Mouse (Mus musculus): ENCODE data around the gene Phpt1. TPM values are rescaled to one million over a fixed set of nuclear protein-coding genes. Genes with fewer than 3 reads are reported as not detected.
A peak's percentile ranks its signal among the peaks of the same experiment; 100 is the strongest.

Gene Phpt1
- polyA plus RNA-seq, 1 experiment from 2014 or later, result 216 TPM

GRCm38 (mm10) chr2:25579737-25580460, 4.9 kb upstream of the Phpt1 start:
- no peak overlapping the region for H3K9ac ChIP-seq (ENCODE audit: low read length)

GRCm38 (mm10) chr2:25578796-25579736, 4.0 kb upstream of the Phpt1 start:
- Histone ChIP-seq H3K9me3 (replicated peaks; ENCODE audit: control insufficient read depth, low read length) (no peaks in the 10 kb centered on the region), H3K36me3 (ENCODE audit: control insufficient read depth, insufficient read depth, low read length) (peaks cover 10% of the 10 kb centered on the region), H3K27ac (ENCODE audit: low read depth, low read length) (no peak overlapping the region), H3K9ac (ENCODE audit: low read length) (no peak overlapping the region), H3K4me1 (ENCODE audit: control insufficient read depth, insufficient read depth, low read length) (peaks cover 17% of the 10 kb centered on the region), H3K4me3 (ENCODE audit: low read depth, low read length) (peak overlapping the region; percentile 16; the same call in 1 of the 2 replicates), H3K4me2 (ENCODE audit: low read length) (peak overlapping the region; percentile 14; the same call in 1 of the 2 replicates), H3K27me3 (replicated peaks; ENCODE audit: control insufficient read depth, insufficient read depth, low read length) (peaks cover 52% of the 10 kb centered on the region)
- ATAC-seq (no peak), DNase-seq (ENCODE audit: low spot score) (no peak)
- WGBS, result 5% methylated on average over 75 of the region's 77 CpGs

More at GRCm38 (mm10) chr2:25579737-25580460, 4.9 kb upstream of the Phpt1 start:
- H3K27me3 ChIP-seq (replicated peaks; ENCODE audit: control insufficient read depth, insufficient read depth, low read length), result peaks cover 52% of the 10 kb centered on the region
- DNase-seq (ENCODE audit: low spot score), result peak; percentile 61
- ATAC-seq, result no peak
- H3K4me1 ChIP-seq (ENCODE audit: control insufficient read depth, insufficient read depth, low read length), result peaks cover 16% of the 10 kb centered on the region
- no peaks in the 10 kb centered on the region for H3K9me3 ChIP-seq (replicated peaks; ENCODE audit: control insufficient read depth, low read length)
- peaks cover 18% of the 10 kb centered on the region for H3K36me3 ChIP-seq (ENCODE audit: control insufficient read depth, insufficient read depth, low read length)
- no peak overlapping the region for H3K27ac ChIP-seq (ENCODE audit: low read depth, low read length)
- 0 out of 2 replicates have a peak overlapping the region, but pooled peaks have one; percentile 6 for H3K4me3 ChIP-seq (ENCODE audit: low read depth, low read length)
- 7% methylated on average over 26 of the region's 27 CpGs for WGBS
- peak overlapping the region; percentile 14; the same call in 1 of the 2 replicates for H3K4me2 ChIP-seq (ENCODE audit: low read length)

- WGBS, result 5% methylated on average over 75 of the region's 75 CpGs
- peaks cover 52% of the 10 kb centered on the region for H3K27me3 ChIP-seq (replicated peaks; ENCODE audit: control insufficient read depth, insufficient read depth, low read length)
- peak overlapping the region; percentile 36 for H3K4me2 ChIP-seq (ENCODE audit: low read length)
- DNase-seq (ENCODE audit: low spot score) (no peak), ATAC-seq (no peak)
- peaks cover 23% of the 10 kb centered on the region for H3K4me1 ChIP-seq (ENCODE audit: control insufficient read depth, insufficient read depth, low read length)
- H3K4me3 ChIP-seq (ENCODE audit: low read depth, low read length), result peak overlapping the region; percentile 16
- no peaks in the 10 kb centered on the region for H3K9me3 ChIP-seq (replicated peaks; ENCODE audit: control insufficient read depth, low read length)
- H3K9ac ChIP-seq (ENCODE audit: low read length), result peak overlapping the region; percentile 32; the same call in 1 of the 2 replicates
- no peak overlapping the region for H3K27ac ChIP-seq (ENCODE audit: low read depth, low read length)
- H3K36me3 ChIP-seq (ENCODE audit: control insufficient read depth, insufficient read depth, low read length), result peaks cover 2% of the 10 kb centered on the region; the same call in 1 of the 2 replicates
These were observed 3.1 kb upstream of the Phpt1 start for GRCm38 (mm10) chr2:25577951-25578795.

GRCm38 (mm10) chr2:25576965-25577891, 2.2 kb upstream of the Phpt1 start:
- ATAC-seq (no peak), DNase-seq (ENCODE audit: low spot score) (peak; percentile 25)
- H3K9ac ChIP-seq (ENCODE audit: low read length), result peak overlapping the region; percentile 32; the same call in 1 of the 2 replicates
- H3K27me3 ChIP-seq (replicated peaks; ENCODE audit: control insufficient read depth, insufficient read depth, low read length), result peaks cover 52% of the 10 kb centered on the region
- H3K36me3 ChIP-seq (ENCODE audit: control insufficient read depth, insufficient read depth, low read length), result 0 out of 2 replicates have a peak, but pooled peaks cover 2% of the 10 kb centered on the region
- H3K9me3 ChIP-seq (replicated peaks; ENCODE audit: control insufficient read depth, low read length), result no peaks in the 10 kb centered on the region
- no peak overlapping the region for H3K27ac ChIP-seq (ENCODE audit: low read depth, low read length)
- H3K4me3 ChIP-seq (ENCODE audit: low read depth, low read length), result peak overlapping the region; percentile 16
- peaks cover 19% of the 10 kb centered on the region for H3K4me1 ChIP-seq (ENCODE audit: control insufficient read depth, insufficient read depth, low read length)
- H3K4me2 ChIP-seq (ENCODE audit: low read length), result peak overlapping the region; percentile 36
- WGBS, result 15% methylated on average over 92 of the region's 92 CpGs

- 0 out of 2 replicates have a peak overlapping the region, but pooled peaks have one; percentile 51 for H3K4me3 ChIP-seq (ENCODE audit: low read depth, low read length)
- H3K27me3 ChIP-seq (replicated peaks; ENCODE audit: control insufficient read depth, insufficient read depth, low read length), result peaks cover 52% of the 10 kb centered on the region
- 78% methylated on average over 16 of the region's 16 CpGs for WGBS
- no peak overlapping the region for H3K27ac ChIP-seq (ENCODE audit: low read depth, low read length)
- H3K9ac ChIP-seq (ENCODE audit: low read length), result no peak overlapping the region
- H3K4me2 ChIP-seq (ENCODE audit: low read length), result peak overlapping the region; percentile 81
- H3K9me3 ChIP-seq (replicated peaks; ENCODE audit: control insufficient read depth, low read length), result no peaks in the 10 kb centered on the region
- H3K36me3 ChIP-seq (ENCODE audit: control insufficient read depth, insufficient read depth, low read length), result peaks cover 2% of the 10 kb centered on the region; the same call in 1 of the 2 replicates
- DNase-seq (ENCODE audit: low spot score) (no peak), ATAC-seq (no peak)
- H3K4me1 ChIP-seq (ENCODE audit: control insufficient read depth, insufficient read depth, low read length), result peaks cover 18% of the 10 kb centered on the region
These were observed 1.2 kb upstream of the Phpt1 start for GRCm38 (mm10) chr2:25576028-25576850.

- peaks cover 7% of the 10 kb centered on the region; the same call in 1 of the 2 replicates for H3K36me3 ChIP-seq (ENCODE audit: control insufficient read depth, insufficient read depth, low read length)
- ATAC-seq (peak; percentile 3; the same call in 1 of the 2 replicates), DNase-seq (ENCODE audit: low spot score) (peak; percentile 27)
- peak overlapping the region; percentile 81 for H3K4me2 ChIP-seq (ENCODE audit: low read length)
- 9% methylated on average over 21 of the region's 21 CpGs for WGBS
- peak overlapping the region; percentile 87; the same call in 1 of the 2 replicates for H3K27ac ChIP-seq (ENCODE audit: low read depth, low read length)
- H3K4me1 ChIP-seq (ENCODE audit: control insufficient read depth, insufficient read depth, low read length), result peaks cover 18% of the 10 kb centered on the region
- H3K9ac ChIP-seq (ENCODE audit: low read length), result peak overlapping the region; percentile 65
- peaks cover 48% of the 10 kb centered on the region for H3K27me3 ChIP-seq (replicated peaks; ENCODE audit: control insufficient read depth, insufficient read depth, low read length)
- H3K4me3 ChIP-seq (ENCODE audit: low read depth, low read length), result peak overlapping the region; percentile 51
- no peaks in the 10 kb centered on the region for H3K9me3 ChIP-seq (replicated peaks; ENCODE audit: control insufficient read depth, low read length)
These were observed 506 bp upstream of the Phpt1 start for GRCm38 (mm10) chr2:25575432-25576027.

GRCm38 (mm10) chr2:25574136-25574535, 888 bp downstream of the Phpt1 start:
- H3K27ac ChIP-seq (ENCODE audit: low read depth, low read length), result peak overlapping the region; percentile 87; the same call in 1 of the 2 replicates
- peak overlapping the region; percentile 51 for H3K4me3 ChIP-seq (ENCODE audit: low read depth, low read length)
- H3K36me3 ChIP-seq (ENCODE audit: control insufficient read depth, insufficient read depth, low read length), result peaks cover 18% of the 10 kb centered on the region
- H3K9me3 ChIP-seq (replicated peaks; ENCODE audit: control insufficient read depth, low read length), result no peaks in the 10 kb centered on the region
- peaks cover 34% of the 10 kb centered on the region for H3K27me3 ChIP-seq (replicated peaks; ENCODE audit: control insufficient read depth, insufficient read depth, low read length)
- peaks cover 18% of the 10 kb centered on the region for H3K4me1 ChIP-seq (ENCODE audit: control insufficient read depth, insufficient read depth, low read length)
- 19% methylated on average over 11 of the region's 11 CpGs for WGBS
- H3K9ac ChIP-seq (ENCODE audit: low read length), result peak overlapping the region; percentile 66
- ATAC-seq (no peak), DNase-seq (ENCODE audit: low spot score) (no peak)
- peak overlapping the region; percentile 81 for H3K4me2 ChIP-seq (ENCODE audit: low read length)

All from forebrain, embryonic 14.5 days (tissue).